Mouse (Mus musculus): ENCODE results near the gene Ska2. TPM values are rescaled to one million over a fixed set of nuclear protein-coding genes. Genes with fewer than 3 reads are reported as not detected.

The Ska2 gene
- polyA plus RNA-seq, 1 experiment from 2014 or later, result 27.9 TPM

DNA sequence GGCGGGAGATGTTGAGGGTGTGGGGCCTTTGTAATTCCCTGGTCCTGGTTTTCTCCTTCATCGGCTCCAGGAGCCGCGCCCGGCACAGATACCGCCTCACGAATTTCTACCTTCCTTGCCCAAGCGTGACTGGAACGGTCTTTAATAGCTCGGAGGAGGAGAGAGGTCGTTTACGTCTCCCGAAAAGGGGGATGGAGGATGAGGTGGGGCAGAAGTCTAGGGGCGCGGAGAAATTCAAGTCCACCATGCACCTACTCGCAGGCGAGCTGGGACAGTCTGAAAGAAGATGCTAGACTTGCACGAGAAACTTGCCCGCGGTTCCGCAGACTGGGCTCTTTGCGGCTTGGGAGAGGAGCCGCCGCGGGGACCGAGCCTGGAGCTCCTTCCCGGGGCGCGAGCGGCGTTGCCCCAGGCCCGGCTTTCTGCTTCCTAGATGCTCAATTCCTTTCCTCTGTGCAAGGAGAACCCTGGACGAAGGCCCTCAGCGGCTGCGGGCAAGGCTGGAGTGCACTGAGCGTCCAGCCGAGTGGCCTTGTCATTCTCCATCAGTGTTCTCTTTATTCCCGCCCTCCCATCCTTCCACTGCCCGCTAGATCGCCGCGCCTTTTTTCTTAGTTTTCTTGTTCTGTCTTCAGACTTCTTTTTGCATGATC is 611 bp downstream of the Ska2 start:
- no peaks in the 10 kb centered on the region for H3K27me3 ChIP-seq
- CTCF ChIA-PET, result no interaction called here
- POLR2A ChIA-PET, result interaction anchor here (1.0 to 1.2 kb wide), 3 partner anchors 9 to 23 kb away, joined by 3 read pairs; partner anchors contain the start of gene Smg8
- in situ Hi-C loops (cut with MboI; ENCODE audit: low pct_unique_long_range_greater_than_20kb), result no loop called here
- DNase-seq (ENCODE audit: low read depth, low spot score), result no peak
- ATAC-seq, result no peak
- TF ChIP-seq CTCF (IDR thresholded peaks at IDR 0.05), result no peak

DNA sequence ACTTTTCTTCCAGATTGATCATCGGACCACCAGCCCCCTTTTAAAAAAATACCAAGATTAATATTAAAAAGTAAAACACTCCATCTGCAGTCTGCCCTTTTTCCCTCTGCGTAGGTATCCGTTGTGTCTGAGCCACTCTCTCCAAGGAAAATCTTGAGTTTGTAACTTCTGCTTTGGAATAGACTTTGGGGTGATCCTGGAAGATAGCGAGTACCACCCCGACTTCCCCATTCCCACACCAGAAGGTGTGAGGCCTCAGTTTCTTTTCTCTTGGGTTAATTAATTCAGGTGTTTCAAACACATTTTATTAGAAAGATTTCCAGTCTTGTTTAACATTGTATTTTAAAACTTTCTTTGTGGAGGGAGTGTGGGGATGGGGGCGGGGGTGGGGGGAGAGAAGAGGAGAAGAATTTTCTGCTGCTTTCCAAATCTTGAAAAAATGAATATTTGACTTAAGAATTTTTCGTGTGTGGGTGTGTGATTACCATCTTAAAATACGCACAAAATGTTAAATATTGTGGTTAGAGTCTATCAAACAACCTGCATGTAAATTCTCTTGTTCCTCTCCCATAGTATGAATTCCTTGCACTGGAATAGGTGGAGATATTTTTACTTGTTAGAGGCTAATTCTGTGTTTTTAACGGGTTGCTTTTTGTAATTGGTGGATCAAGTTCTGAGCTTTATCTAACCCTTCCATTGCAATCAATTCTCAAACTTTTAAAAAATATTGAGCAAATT is 1.3 kb downstream of the Ska2 start:
- no peak for ATAC-seq
- POLR2A ChIA-PET, result interaction anchor here (1.0 to 1.2 kb wide), 2 partner anchors 9 to 23 kb away, joined by 3 read pairs; partner anchors contain the start of gene Smg8
- CTCF ChIA-PET, result no interaction called here
- in situ Hi-C loops (cut with MboI; ENCODE audit: low pct_unique_long_range_greater_than_20kb), result no loop called here
- TF ChIP-seq CTCF (IDR thresholded peaks at IDR 0.05), result no peak
- no peaks in the 10 kb centered on the region for H3K27me3 ChIP-seq
- no peak for DNase-seq (ENCODE audit: low read depth, low spot score)

DNA sequence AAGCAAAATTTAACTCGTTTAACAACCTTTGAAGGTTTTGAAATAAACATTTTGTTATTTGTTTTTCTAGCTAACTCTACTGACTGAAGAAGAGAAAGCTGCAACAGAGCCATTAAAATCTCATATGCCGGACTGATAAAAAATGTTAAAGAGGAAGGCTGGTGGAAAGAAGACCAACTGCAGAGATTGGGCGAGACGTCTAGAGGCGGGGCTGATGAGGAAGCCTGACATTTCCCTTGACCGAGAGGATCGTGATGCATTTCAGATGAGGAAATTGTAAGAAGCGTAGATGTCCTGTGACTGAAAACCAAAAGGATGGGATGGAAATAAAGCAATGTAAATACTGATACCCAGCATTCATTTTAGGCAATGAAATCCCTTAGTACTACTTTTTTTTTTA is 12.8 kb downstream of the Ska2 start:
- DNase-seq (ENCODE audit: low read depth, low spot score) (no peak), ATAC-seq (no peak)
- H3K27me3 ChIP-seq, result no peaks in the 10 kb centered on the region
- POLR2A ChIA-PET, result no interaction called here
- no peak for TF ChIP-seq CTCF (IDR thresholded peaks at IDR 0.05)
- in situ Hi-C loops (cut with MboI; ENCODE audit: low pct_unique_long_range_greater_than_20kb), result no loop called here
- CTCF ChIA-PET, result no interaction called here

DNA sequence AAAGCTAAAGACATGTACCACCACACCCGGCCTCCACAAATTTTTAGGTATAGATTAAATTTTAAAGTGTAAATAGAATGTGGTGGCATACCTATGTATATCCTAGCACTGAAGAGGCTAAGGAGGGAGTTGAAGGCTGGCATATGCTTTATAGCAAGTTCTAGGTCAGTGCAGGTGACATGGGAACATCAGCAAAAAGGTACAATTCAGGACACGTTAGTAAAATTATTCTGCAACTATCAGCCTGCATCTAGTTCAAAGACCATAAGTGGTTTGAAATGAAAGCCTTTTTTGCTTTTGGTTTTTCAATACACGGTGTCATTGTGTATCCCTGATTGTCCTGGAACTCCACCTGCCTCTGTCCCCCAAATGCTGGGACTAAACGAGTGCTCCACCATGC is 16.5 kb downstream of the Ska2 start:
- DNase-seq (ENCODE audit: low read depth, low spot score) (no peak), ATAC-seq (no peak)
- POLR2A ChIA-PET, result no interaction called here
- no peaks in the 10 kb centered on the region for H3K27me3 ChIP-seq
- in situ Hi-C loops (cut with MboI; ENCODE audit: low pct_unique_long_range_greater_than_20kb), result no loop called here
- TF ChIP-seq CTCF (IDR thresholded peaks at IDR 0.05), result no peak
- CTCF ChIA-PET, result no interaction called here

DNA sequence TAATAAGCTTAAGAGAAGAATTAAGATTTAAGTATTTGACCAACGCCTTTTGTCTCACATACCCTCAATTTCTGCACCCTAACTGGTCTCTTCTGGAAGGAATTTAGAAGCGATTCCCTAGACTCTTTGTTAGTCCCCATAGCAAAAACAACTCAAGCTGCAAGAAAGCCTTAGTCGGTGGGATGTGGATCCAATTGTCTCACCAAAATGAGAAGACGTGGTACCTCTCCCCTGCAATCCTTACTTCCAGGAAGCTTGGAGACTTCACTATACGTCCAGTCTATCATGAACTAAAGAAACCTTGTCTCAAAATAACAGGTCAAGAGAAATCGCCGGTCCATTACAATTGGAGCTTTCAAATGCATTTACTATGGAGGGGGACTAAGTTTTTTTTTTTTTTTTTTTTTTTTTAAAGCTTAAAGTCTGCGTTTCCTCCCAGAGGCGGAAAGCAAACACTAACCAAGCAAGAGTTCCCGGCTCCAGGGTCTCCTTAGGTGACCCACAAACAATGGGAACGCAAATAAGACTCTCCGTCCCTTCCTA is 17.3 kb downstream of the Ska2 start:
- in situ Hi-C loops (cut with MboI; ENCODE audit: low pct_unique_long_range_greater_than_20kb), result no loop called here
- no peak for TF ChIP-seq CTCF (IDR thresholded peaks at IDR 0.05)
- no peaks in the 10 kb centered on the region for H3K27me3 ChIP-seq
- DNase-seq (ENCODE audit: low read depth, low spot score) (no peak), ATAC-seq (no peak)
- ChIA-PET CTCF (no interaction called here), POLR2A (interaction anchor here (0.6 to 1.3 kb wide), 3 partner anchors 9 to 11 kb away, joined by 3 to 5 read pairs (median 3); no protein-coding TSS in a partner anchor)

DNA sequence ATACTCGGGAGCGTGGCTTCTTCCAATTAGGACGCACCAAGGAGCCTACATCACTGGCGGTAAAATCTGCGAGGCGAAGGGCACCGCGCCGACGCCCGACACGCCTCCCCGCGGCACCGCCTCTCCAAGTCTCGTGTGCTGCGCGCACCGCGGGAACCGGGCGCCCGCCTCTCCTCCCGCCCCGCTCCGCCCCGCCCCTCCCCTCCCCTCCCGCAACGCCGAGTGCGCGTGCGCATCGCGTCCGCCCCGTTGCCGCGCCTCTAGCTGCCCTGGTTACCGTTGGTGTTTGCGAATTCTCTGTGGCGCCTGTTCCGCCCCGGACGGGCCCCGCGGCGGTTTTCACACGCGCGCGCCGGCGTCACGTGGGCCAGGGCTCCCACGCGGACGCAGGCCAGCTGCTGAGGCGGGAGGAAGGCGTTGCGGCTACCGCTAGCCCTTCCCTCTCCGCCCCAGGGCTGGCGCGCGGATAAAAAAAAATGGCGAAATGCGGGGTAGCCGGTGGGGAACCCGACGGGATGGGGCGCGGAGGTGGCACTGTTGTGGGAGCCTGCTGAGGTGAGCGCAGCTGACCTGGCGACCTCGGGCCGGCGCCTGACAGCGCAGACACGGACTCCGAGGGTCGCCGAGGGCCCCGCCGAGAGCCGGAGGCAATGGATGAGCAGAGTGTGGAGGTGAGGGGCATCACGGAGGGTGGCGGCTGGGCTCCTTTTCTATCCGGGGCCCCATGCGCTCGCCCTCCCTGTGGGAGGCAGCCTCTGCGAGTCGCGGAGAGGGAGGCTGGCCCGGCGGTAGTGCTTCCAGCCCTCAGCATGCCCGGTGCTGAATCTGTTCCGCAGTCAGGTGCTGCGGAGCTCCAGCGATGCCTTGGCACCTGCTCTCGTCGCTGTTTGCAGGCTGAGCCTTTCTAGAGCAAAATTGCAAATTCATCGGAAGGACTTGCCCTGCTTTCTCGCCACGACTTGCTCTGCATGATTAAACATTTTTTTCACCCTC is 18.1 kb downstream of the Ska2 start, which contains the start of gene Trim37:
Gene Trim37 (plus strand): TSS at position 254 of the 993 bp plus-strand sequence.
- DNase-seq (ENCODE audit: low read depth, low spot score) (peak; percentile 54), ATAC-seq (peak; percentile 91)
- CTCF ChIA-PET, result no interaction called here
- H3K27me3 ChIP-seq, result no peaks in the 10 kb centered on the region
- in situ Hi-C loops (cut with MboI; ENCODE audit: low pct_unique_long_range_greater_than_20kb), result no loop called here
- POLR2A ChIA-PET, result interaction anchor here (0.6 to 1.3 kb wide), 3 partner anchors 10 to 12 kb away, joined by 3 to 5 read pairs (median 3); no protein-coding TSS in a partner anchor
- no peak for TF ChIP-seq CTCF (IDR thresholded peaks at IDR 0.05)

DNA sequence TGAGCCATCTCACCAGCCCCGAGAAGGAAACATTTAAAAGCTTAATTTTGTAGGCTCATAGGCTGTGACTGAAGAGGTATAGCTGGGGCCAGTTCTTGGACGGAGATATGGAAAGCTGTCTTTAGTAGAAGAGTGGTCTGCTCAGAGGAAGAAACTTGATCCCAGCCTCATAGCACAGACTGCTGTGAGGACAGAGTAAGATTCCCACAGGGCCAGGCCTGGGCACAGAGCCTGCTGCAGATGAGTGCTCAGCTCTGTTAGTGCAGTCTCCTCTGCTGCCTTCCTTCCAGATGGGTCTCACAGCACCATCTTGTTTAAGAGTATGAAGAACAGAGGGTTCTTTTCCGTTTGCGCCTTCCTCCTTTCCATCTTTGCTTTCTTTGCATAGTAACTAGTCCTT is 27.2 kb downstream of the Ska2 start:
- TF ChIP-seq CTCF (IDR thresholded peaks at IDR 0.05), result no peak
- DNase-seq (ENCODE audit: low read depth, low spot score), result no peak
- CTCF ChIA-PET, result no interaction called here

DNA sequence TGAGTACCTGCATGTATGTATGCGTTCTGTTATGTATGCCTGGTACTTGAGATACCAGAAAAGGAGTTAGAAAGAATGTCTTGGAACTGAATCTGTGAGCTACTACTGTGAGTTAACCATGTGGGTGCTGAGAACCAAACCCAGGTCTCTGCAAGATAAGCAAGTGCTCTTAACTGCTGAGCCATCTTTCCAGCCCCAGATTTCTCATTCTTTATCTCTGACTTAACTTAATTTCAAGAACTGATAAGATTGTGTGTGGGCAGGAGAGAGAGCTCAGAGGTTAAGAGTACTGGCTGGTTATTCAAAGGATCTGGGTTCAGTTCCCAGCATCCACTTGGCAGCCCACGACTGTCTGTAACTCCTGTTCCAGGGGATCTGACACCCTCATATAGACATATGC is 49.0 kb downstream of the Ska2 start:
- DNase-seq (ENCODE audit: low read depth, low spot score) (no peak), ATAC-seq (no peak)
- POLR2A ChIA-PET, result no interaction called here
- in situ Hi-C loops (cut with MboI; ENCODE audit: low pct_unique_long_range_greater_than_20kb), result no loop called here
- CTCF ChIA-PET, result interaction anchor here (2.0 kb wide), 1 partner anchor 10 kb away, joined by 6 read pairs; no protein-coding TSS in a partner anchor
- H3K27me3 ChIP-seq, result no peaks in the 10 kb centered on the region
- no peak for TF ChIP-seq CTCF (IDR thresholded peaks at IDR 0.05)

More for the DNA sequence above, 27.2 kb downstream of the Ska2 start:
- POLR2A ChIA-PET, result no interaction called here
- in situ Hi-C loops (cut with MboI; ENCODE audit: low pct_unique_long_range_greater_than_20kb), result no loop called here
- no peak for ATAC-seq
- H3K27me3 ChIP-seq, result no peaks in the 10 kb centered on the region

DNA sequence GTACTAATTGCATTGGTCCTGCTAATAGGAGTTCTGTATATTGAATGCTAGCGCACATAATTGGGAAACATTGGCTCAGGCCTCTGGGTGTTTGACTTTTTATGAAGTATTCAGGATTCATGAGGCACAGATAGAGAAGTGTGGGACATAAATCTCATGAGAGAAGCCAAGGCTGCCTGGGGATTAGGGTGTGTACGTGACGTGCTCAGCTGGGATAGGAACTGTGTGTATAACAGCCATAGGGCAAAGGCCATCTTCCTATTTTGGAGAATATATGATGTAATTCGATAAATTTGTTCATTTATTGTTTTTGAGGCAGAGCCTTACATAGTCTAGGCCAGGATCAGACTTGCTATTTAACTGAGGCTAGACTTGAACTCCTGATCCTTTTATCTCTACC is 53.7 kb downstream of the Ska2 start:
- no peaks in the 10 kb centered on the region for H3K27me3 ChIP-seq
- CTCF ChIA-PET, result no interaction called here
- TF ChIP-seq CTCF (IDR thresholded peaks at IDR 0.05), result no peak
- POLR2A ChIA-PET, result no interaction called here
- DNase-seq (ENCODE audit: low read depth, low spot score), result no peak
- no peak for ATAC-seq
- in situ Hi-C loops (cut with MboI; ENCODE audit: low pct_unique_long_range_greater_than_20kb), result no loop called here

DNA sequence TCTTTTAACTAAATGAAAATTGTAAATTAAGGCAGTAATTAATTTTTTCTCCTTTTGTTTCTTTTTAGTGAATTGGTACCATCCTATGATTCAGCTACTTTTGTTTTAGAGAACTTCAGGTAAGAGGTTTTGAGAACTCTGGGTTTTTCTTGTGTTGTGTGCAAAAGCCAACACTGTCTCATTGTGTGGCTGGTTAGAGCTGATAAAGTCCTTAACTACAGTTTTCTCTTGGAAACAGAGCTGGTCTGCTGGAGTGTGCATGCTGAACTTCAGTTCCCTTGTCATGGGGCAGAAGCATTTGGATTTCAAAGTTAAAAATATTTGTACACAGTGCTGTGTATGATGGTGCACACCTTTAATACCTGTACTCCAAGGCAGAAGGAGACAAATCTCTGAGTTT is 54.7 kb downstream of the Ska2 start:
- DNase-seq (ENCODE audit: low read depth, low spot score), result no peak
- no peak for TF ChIP-seq CTCF (IDR thresholded peaks at IDR 0.05)
- no peak for ATAC-seq
- ChIA-PET CTCF (no interaction called here), POLR2A (no interaction called here)
- in situ Hi-C loops (cut with MboI; ENCODE audit: low pct_unique_long_range_greater_than_20kb), result no loop called here
- H3K27me3 ChIP-seq, result no peaks in the 10 kb centered on the region

All from Patski (cell line).